Mouse (Mus musculus): ENCODE data around the gene Ppil3. TPM values are rescaled to one million over a fixed set of nuclear protein-coding genes. Genes with fewer than 3 reads are reported as not detected.

The Ppil3 gene
- polyA plus RNA-seq, 1 experiment from 2014 or later: 66.1 TPM

Other genes starting within 250 kb of the Ppil3 start
- not detected in 2 replicates for gene Aox4, start 235.1 kb downstream of the Ppil3 start, polyA plus RNA-seq (2016; fragmentation: Nextera tagmentation; extraction: Ambion mirVana)
- gene Aox2, start 167.2 kb downstream of the Ppil3 start, polyA plus RNA-seq (2016; fragmentation: Nextera tagmentation; extraction: Ambion mirVana): 0.05 TPM in 1 of 2 replicates, not detected in the other
- 460 and 478 TPM in 2 replicates for gene Bzw1, start 52.6 kb downstream of the Ppil3 start, polyA plus RNA-seq (2016; fragmentation: Nextera tagmentation; extraction: Ambion mirVana)
- gene Clk1, start 21.4 kb downstream of the Ppil3 start, polyA plus RNA-seq (2016; fragmentation: Nextera tagmentation; extraction: Ambion mirVana): 124 and 127 TPM in 2 replicates
- 76.2 and 78.4 TPM in 2 replicates for gene Nif3l1, start 335 bp downstream of the Ppil3 start, polyA plus RNA-seq (2016; fragmentation: Nextera tagmentation; extraction: Ambion mirVana)
- gene Orc2, start 59.6 kb upstream of the Ppil3 start, polyA plus RNA-seq (2016; fragmentation: Nextera tagmentation; extraction: Ambion mirVana): 55.4 and 56.6 TPM in 2 replicates
- 4.1 and 6.4 TPM in 2 replicates for gene Fam126b, start 140.8 kb upstream of the Ppil3 start, polyA plus RNA-seq (2016; fragmentation: Nextera tagmentation; extraction: Ambion mirVana)
- gene Ndufb3, start 140.9 kb upstream of the Ppil3 start, polyA plus RNA-seq (2016; fragmentation: Nextera tagmentation; extraction: Ambion mirVana): 135 and 138 TPM in 2 replicates